Mouse (Mus musculus) hindbrain, embryonic 16.5 days (tissue): ENCODE results near the gene Antxr2. TPM values are rescaled to one million over a fixed set of nuclear protein-coding genes. Genes with fewer than 3 reads are reported as not detected.

ENCODE experiments used
- ATAC-seq: fragments of 200-750 bp; cut with Nextera tagmentation; 2 replicates; pipeline ENCODE4 v1.8.0; 2017; ENCODE audit warnings: moderate TSS enrichment, moderate library complexity
- H3K27ac ChIP-seq: fragments of 300-500 bp; sonication (generic); 2 replicates; pipeline ENCODE4 v1.5.1; 2014; ENCODE audit warnings: low read depth, mild to moderate bottlenecking, control low read depth, low read length, moderate library complexity
- H3K27me3 ChIP-seq: fragments of 300-500 bp; sonication (generic); replicated peaks from 2 replicates; pipeline ENCODE4 v1.6.1; 2014; ENCODE audit warnings: low read length; ENCODE audit not compliant: control insufficient read depth, insufficient read depth
- H3K36me3 ChIP-seq: fragments of 300-500 bp; sonication (generic); 2 replicates; pipeline ENCODE4 v1.6.1; 2014; ENCODE audit warnings: mild to moderate bottlenecking, low read length, moderate library complexity, mixed read lengths; ENCODE audit not compliant: control insufficient read depth, insufficient read depth
- H3K4me1 ChIP-seq: fragments of 300-500 bp; sonication (generic); 2 replicates; pipeline ENCODE4 v1.6.1; 2014; ENCODE audit warnings: low read depth, low read length; ENCODE audit not compliant: control insufficient read depth, insufficient read depth
- H3K4me2 ChIP-seq: fragments of 300-500 bp; sonication (generic); 2 replicates; pipeline ENCODE4 v1.6.1; 2014; ENCODE audit warnings: mild to moderate bottlenecking, low read length, control low read depth, moderate library complexity
- H3K4me3 ChIP-seq: fragments of 300-500 bp; sonication (generic); 2 replicates; pipeline ENCODE4 v1.5.1; 2014; ENCODE audit warnings: mild to moderate bottlenecking, low read length, control low read depth, moderate library complexity
- H3K9ac ChIP-seq: fragments of 300-500 bp; sonication (generic); 2 replicates; pipeline ENCODE4 v1.6.1; 2014; ENCODE audit warnings: low read depth, mild to moderate bottlenecking, control low read depth, low read length, moderate library complexity
- H3K9me3 ChIP-seq: fragments of 300-500 bp; sonication (generic); 2 replicates; pipeline ENCODE4 v1.6.1; 2014; ENCODE audit warnings: mild to moderate bottlenecking, low read length, moderate library complexity; ENCODE audit not compliant: control insufficient read depth
- WGBS: fragments of 180-500 bp; shearing (Covaris S2); extraction: QIAGEN DNeasy Blood & Tissue Kit; methylation state at CpG from one replicate; pipeline ENCODE4 v1.1.7; 2014; 5-methylcytosine and 5-hydroxymethylcytosine counted together
- polyA plus RNA-seq: library from polyadenylated mRNA; unstranded; fragments of >200 nt; fragmentation: Nextera tagmentation; extraction: Ambion mirVana; gene quantifications from 2 replicates; pipeline ENCODE4 v1.2.1, GENCODE M21; 2015

Gene Antxr2
- polyA plus RNA-seq, 1 experiment from 2014 or later, result 2.6 TPM

GRCm38 (mm10) chr5:97953241-97953920 lies 77.5 kb downstream of the Antxr2 start:
- Histone ChIP-seq H3K4me3 (no peak overlapping the region), H3K36me3 (no peaks in the 10 kb centered on the region), H3K27me3 (no peaks in the 10 kb centered on the region), H3K4me2 (no peak overlapping the region), H3K9me3 (no peaks in the 10 kb centered on the region), H3K9ac (no peak overlapping the region), H3K4me1 (no peaks in the 10 kb centered on the region), H3K27ac (no peak overlapping the region)
- ATAC-seq, result no peak
- 60% methylated on average over 11 of the region's 11 CpGs for WGBS

GRCm38 (mm10) chr5:97947261-97947660 lies 83.6 kb downstream of the Antxr2 start:
- no peak overlapping the region for H3K9ac ChIP-seq
- H3K4me1 ChIP-seq, result no peaks in the 10 kb centered on the region
- H3K27me3 ChIP-seq, result no peaks in the 10 kb centered on the region
- H3K4me2 ChIP-seq, result no peak overlapping the region
- no peak overlapping the region for H3K4me3 ChIP-seq
- H3K36me3 ChIP-seq, result no peaks in the 10 kb centered on the region
- 70% methylated on average over 3 of the region's 3 CpGs for WGBS
- H3K27ac ChIP-seq, result no peak overlapping the region
- no peaks in the 10 kb centered on the region for H3K9me3 ChIP-seq
- no peak for ATAC-seq

GRCm38 (mm10) chr5:97946236-97946635 lies 84.6 kb downstream of the Antxr2 start:
- WGBS, result 93% methylated on average over 4 of the region's 4 CpGs
- H3K9me3 ChIP-seq, result no peaks in the 10 kb centered on the region
- no peaks in the 10 kb centered on the region for H3K36me3 ChIP-seq
- no peak for ATAC-seq
- no peak overlapping the region for H3K4me3 ChIP-seq
- no peaks in the 10 kb centered on the region for H3K4me1 ChIP-seq
- no peak overlapping the region for H3K4me2 ChIP-seq
- no peak overlapping the region for H3K9ac ChIP-seq
- H3K27me3 ChIP-seq, result no peaks in the 10 kb centered on the region
- H3K27ac ChIP-seq, result no peak overlapping the region

- Histone ChIP-seq H3K27ac (no peak overlapping the region), H3K36me3 (no peaks in the 10 kb centered on the region), H3K4me1 (peaks cover 6% of the 10 kb centered on the region; the same call in 1 of the 2 replicates), H3K4me2 (peak overlapping the region; percentile 98), H3K4me3 (peak overlapping the region; percentile 66), H3K27me3 (peaks cover 2% of the 10 kb centered on the region; the same call in 1 of the 2 replicates), H3K9me3 (no peaks in the 10 kb centered on the region), H3K9ac (peak overlapping the region; percentile 78)
- ATAC-seq, result peak; percentile 90
- WGBS, result 3% methylated on average over 45 of the region's 56 CpGs
Observed at GRCm38 (mm10) chr5:97935140-97936129, 95.4 kb downstream of the Antxr2 start.

GRCm38 (mm10) chr5:97917654-97918053 lies 113.2 kb downstream of the Antxr2 start:
- Histone ChIP-seq H3K36me3 (no peaks in the 10 kb centered on the region), H3K4me3 (no peak overlapping the region), H3K9me3 (no peaks in the 10 kb centered on the region), H3K27me3 (no peaks in the 10 kb centered on the region), H3K27ac (no peak overlapping the region), H3K9ac (no peak overlapping the region), H3K4me2 (no peak overlapping the region), H3K4me1 (no peaks in the 10 kb centered on the region)
- no peak for ATAC-seq
- WGBS, result 70% methylated on average over 11 of the region's 11 CpGs

- no peak overlapping the region for H3K9ac ChIP-seq
- WGBS, result 67% methylated on average over 2 of the region's 2 CpGs
Observed at GRCm38 (mm10) chr5:97914890-97915289, 116.0 kb downstream of the Antxr2 start.

GRCm38 (mm10) chr5:97913901-97914300 lies 116.9 kb downstream of the Antxr2 start:
- Histone ChIP-seq H3K4me2 (no peak overlapping the region), H3K9ac (no peak overlapping the region), H3K27ac (no peak overlapping the region), H3K4me3 (no peak overlapping the region), H3K36me3 (no peaks in the 10 kb centered on the region), H3K9me3 (no peaks in the 10 kb centered on the region), H3K27me3 (no peaks in the 10 kb centered on the region), H3K4me1 (no peaks in the 10 kb centered on the region)
- 94% methylated on average over 6 of the region's 6 CpGs for WGBS
- no peak for ATAC-seq

More at GRCm38 (mm10) chr5:97914890-97915289, 116.0 kb downstream of the Antxr2 start:
- no peak for ATAC-seq
- Histone ChIP-seq H3K27ac (no peak overlapping the region), H3K4me3 (no peak overlapping the region), H3K4me2 (no peak overlapping the region), H3K9me3 (no peaks in the 10 kb centered on the region), H3K27me3 (no peaks in the 10 kb centered on the region), H3K36me3 (no peaks in the 10 kb centered on the region), H3K4me1 (no peaks in the 10 kb centered on the region)

GRCm38 (mm10) chr5:97907482-97907881 lies 123.4 kb downstream of the Antxr2 start:
- Histone ChIP-seq H3K4me3 (no peak overlapping the region), H3K27ac (no peak overlapping the region), H3K4me2 (no peak overlapping the region), H3K9ac (no peak overlapping the region), H3K9me3 (no peaks in the 10 kb centered on the region), H3K36me3 (no peaks in the 10 kb centered on the region), H3K27me3 (no peaks in the 10 kb centered on the region), H3K4me1 (no peaks in the 10 kb centered on the region)
- ATAC-seq, result no peak
- 66% methylated on average over 6 of the region's 6 CpGs for WGBS
